Mouse (Mus musculus): ENCODE data around the gene Hivep3.

- TF ChIP-seq CTCF (conservative IDR thresholded peaks at IDR 0.05; ENCODE audit: low read length) (no peak), POU5F1 (IDR thresholded peaks at IDR 0.05; ENCODE audit: borderline replicate concordance, low read length) (no peak), NANOG (IDR thresholded peaks at IDR 0.05; ENCODE audit: borderline replicate concordance, low read length) (no peak)
Measured at GRCm38 (mm10) chr4:119959873-119960272, 226.3 kb downstream of the Hivep3 start.
